Comparison of ENCODE assay signal across 7 mouse cellular contexts in genomic region chr19:41655970-41656369, GRCm38 (mm10).
DNase-seq lines count a peak whose midpoint lies in the region; ATAC-seq and TF ChIP-seq lines count a peak whose summit lies in the region.

No protein-coding gene starts in this region.

- peak; percentile 87 for TF ChIP-seq CTCF in left cerebral cortex, adult 2 months (IDR thresholded peaks at IDR 0.05)

- no peak overlapping the region for H3K27ac ChIP-seq in hindbrain, embryonic 14.5 days
- no peak overlapping the region for H3K27ac ChIP-seq in left cerebral cortex, adult 2 months
- peak overlapping the region; percentile 76 for H3K27ac ChIP-seq in midbrain, embryonic 13.5 days

- H3K4me2 ChIP-seq in hindbrain, embryonic 14.5 days (replicated peaks): 0 out of 2 replicates have a peak overlapping the region, but pooled peaks have one; percentile 10
- peak overlapping the region; percentile 25 for H3K4me2 ChIP-seq in midbrain, embryonic 13.5 days (replicated peaks)

- no peaks in the 10 kb centered on the region; the same call in 1 of the 2 replicates for H3K27me3 ChIP-seq in hindbrain, embryonic 14.5 days (ENCODE audit: control insufficient read depth, insufficient read depth, low read length)
- peaks cover 40% of the 10 kb centered on the region for H3K27me3 ChIP-seq in midbrain, embryonic 13.5 days

- H3K4me3 ChIP-seq in hindbrain, embryonic 14.5 days (replicated peaks; ENCODE audit: low read length): no peak overlapping the region
- H3K4me3 ChIP-seq in left cerebral cortex, adult 2 months: no peak overlapping the region
- H3K4me3 ChIP-seq in midbrain, embryonic 13.5 days (replicated peaks): no peak overlapping the region

- peak; percentile 72 for DNase-seq in MN1 (ENCODE audit: low spot score)
- DNase-seq in brain, adult 2 months (ENCODE audit: low read depth, low spot score): peak; percentile 68
- DNase-seq in hindbrain, embryonic 14.5 days (ENCODE audit: low spot score): peak; percentile 89
- DNase-seq in left cerebral cortex, adult 2 months (ENCODE audit: extremely low spot score in 1 of 2, low spot score in 2 of 2): peak; percentile 75 to 85
- DNase-seq in spleen, adult 12 weeks (ENCODE audit: low spot score): peak; percentile 41

- intact Hi-C loops in left cerebral cortex, adult 2 months (cut with DNase I): loop anchor here (2.0 to 5.0 kb wide), 2 partner anchors 86 to 109 kb away; partner anchors contain the start of gene Slit1

- ATAC-seq in erythroblast, adult 5-6 weeks (replicated peaks; ENCODE audit: low FRiP score, poor library complexity, severe bottlenecking): peak; percentile 54; the same call in 1 of the 2 replicates
- no peak for ATAC-seq in hindbrain, embryonic 14.5 days (ENCODE audit: low FRiP score)
- ATAC-seq in midbrain, embryonic 13.5 days: peak; percentile 28; the same call in 1 of the 2 replicates

- peaks cover 61% of the 10 kb centered on the region for H3K4me1 ChIP-seq in hindbrain, embryonic 14.5 days (replicated peaks; ENCODE audit: control insufficient read depth, insufficient read depth, low read length)
- peaks cover 85% of the 10 kb centered on the region for H3K4me1 ChIP-seq in midbrain, embryonic 13.5 days (replicated peaks)

- H3K9ac ChIP-seq in hindbrain, embryonic 14.5 days: no peak overlapping the region
- no peak overlapping the region for H3K9ac ChIP-seq in midbrain, embryonic 13.5 days (replicated peaks)

- 2% methylated on average over 9 of the region's 9 CpGs for WGBS in hindbrain, embryonic 14.5 days
- WGBS in midbrain, embryonic 13.5 days: 2% methylated on average over 9 of the region's 9 CpGs

- H3K36me3 ChIP-seq in hindbrain, embryonic 14.5 days (replicated peaks; ENCODE audit: control insufficient read depth, insufficient read depth): peaks cover under 1% of the 10 kb centered on the region; the same call in 1 of the 2 replicates
- no peaks in the 10 kb centered on the region for H3K36me3 ChIP-seq in midbrain, embryonic 13.5 days

- no peaks in the 10 kb centered on the region for H3K9me3 ChIP-seq in hindbrain, embryonic 14.5 days (ENCODE audit: control insufficient read depth, low read length)
- no peaks in the 10 kb centered on the region for H3K9me3 ChIP-seq in midbrain, embryonic 13.5 days
